In the genomic region with DNA sequence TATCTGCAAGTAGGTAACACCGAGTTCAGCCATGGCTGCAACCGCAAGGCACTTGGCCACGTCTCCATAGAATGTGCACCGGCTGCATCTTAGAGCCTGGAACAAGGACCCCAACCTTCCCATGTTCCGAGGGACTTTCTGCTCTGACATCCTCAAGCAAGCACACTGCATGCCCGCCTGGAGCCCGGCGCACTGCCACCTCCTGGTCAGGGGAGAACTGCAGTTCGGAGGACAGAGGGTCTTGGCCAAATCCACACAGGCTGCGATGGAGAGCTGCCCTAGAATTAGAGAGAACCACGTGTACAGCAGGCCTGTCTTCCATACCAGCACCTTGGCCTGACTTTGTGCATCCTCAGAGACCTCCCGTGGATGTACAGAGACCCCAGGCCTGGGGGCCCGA, we compare ENCODE assay signal across 8 mouse cellular contexts. TPM values are rescaled to one million over a fixed set of nuclear protein-coding genes. Genes with fewer than 3 reads are reported as not detected.
DNase-seq lines count a peak whose midpoint lies in the region; ATAC-seq and TF ChIP-seq lines count a peak whose summit lies in the region.

No protein-coding gene starts in this region.

- H3K9ac ChIP-seq in kidney, embryonic 14.5 days (ENCODE audit: low read depth, low read length) = no peak overlapping the region
- H3K9ac ChIP-seq in forebrain, postnatal 0 days = no peak overlapping the region

- no peaks in the 10 kb centered on the region for H3K9me3 ChIP-seq in kidney, embryonic 14.5 days (ENCODE audit: control insufficient read depth, low read length)
- H3K9me3 ChIP-seq in E14TG2a.4 (ENCODE audit: low read length) = peaks cover 41% of the 10 kb centered on the region
- H3K9me3 ChIP-seq in forebrain, postnatal 0 days (ENCODE audit: low read length) = no peaks in the 10 kb centered on the region

- peak; percentile 58; the same call in 1 of the 2 replicates for ATAC-seq in kidney, embryonic 14.5 days (ENCODE audit: low FRiP score, low TSS enrichment)
- ATAC-seq in forebrain, postnatal 0 days = peak; percentile 71
- no peak for ATAC-seq in inflammation-experienced regulatory T-cells, adult 6 months

- H3K4me2 ChIP-seq in kidney, embryonic 14.5 days (replicated peaks; ENCODE audit: low read depth, low read length) = no peak overlapping the region
- no peak overlapping the region for H3K4me2 ChIP-seq in forebrain, postnatal 0 days (ENCODE audit: low read depth)

- no peaks in the 10 kb centered on the region; the same call in 1 of the 2 replicates for H3K4me1 ChIP-seq in kidney, embryonic 14.5 days (ENCODE audit: control insufficient read depth, insufficient read depth, low read length)
- H3K4me1 ChIP-seq in E14TG2a.4 (replicated peaks; ENCODE audit: low read depth, low read length) = peaks cover 8% of the 10 kb centered on the region
- no peaks in the 10 kb centered on the region for H3K4me1 ChIP-seq in forebrain, postnatal 0 days (ENCODE audit: insufficient read depth)

- TF ChIP-seq CTCF in E14TG2a.4 (conservative IDR thresholded peaks at IDR 0.05; ENCODE audit: low read length) = peak; percentile 65
- peak; percentile 79 for TF ChIP-seq CTCF in forebrain, postnatal 0 days (IDR thresholded peaks at IDR 0.05; ENCODE audit: low read depth)

- WGBS in kidney, embryonic 14.5 days = 45% methylated on average over 13 of the region's 13 CpGs
- WGBS in forebrain, postnatal 0 days = 39% methylated on average over 13 of the region's 13 CpGs

- DNase-seq in kidney, adult 11 months = no peak
- peak; percentile 55 for DNase-seq in WW6 (ENCODE audit: low read depth, low spot score)
- DNase-seq in forebrain, postnatal 0 days = peak; percentile 46
- peak; percentile 65 for DNase-seq in lung, postnatal 10 days
- peak; percentile 51 for DNase-seq in splenic B cell, adult 2 months (ENCODE audit: low read depth, low spot score)

- H3K36me3 ChIP-seq in kidney, embryonic 14.5 days (ENCODE audit: control insufficient read depth, insufficient read depth, low read length) = no peaks in the 10 kb centered on the region
- H3K36me3 ChIP-seq in E14TG2a.4 (ENCODE audit: insufficient read depth, low read length) = no peaks in the 10 kb centered on the region
- H3K36me3 ChIP-seq in forebrain, postnatal 0 days (ENCODE audit: insufficient read depth) = no peaks in the 10 kb centered on the region
- H3K36me3 ChIP-seq in splenic B cell, adult 2 months (ENCODE audit: control insufficient read depth, insufficient read depth, low read length, poor library complexity, severe bottlenecking) = no peaks in the 10 kb centered on the region

- H3K27me3 ChIP-seq in kidney, embryonic 14.5 days (ENCODE audit: control insufficient read depth, insufficient read depth, low read length) = no peaks in the 10 kb centered on the region
- H3K27me3 ChIP-seq in E14TG2a.4 (ENCODE audit: insufficient read depth, low read length) = no peaks in the 10 kb centered on the region
- no peaks in the 10 kb centered on the region for H3K27me3 ChIP-seq in forebrain, postnatal 0 days (ENCODE audit: insufficient read depth, low read length)
- no peaks in the 10 kb centered on the region for H3K27me3 ChIP-seq in splenic B cell, adult 2 months (ENCODE audit: control insufficient read depth, insufficient read depth, low read length, poor library complexity, severe bottlenecking)

- no peak overlapping the region for H3K4me3 ChIP-seq in kidney, embryonic 14.5 days (ENCODE audit: low read length)
- H3K4me3 ChIP-seq in E14TG2a.4 (replicated peaks; ENCODE audit: low read length) = peak overlapping the region; percentile 62
- no peak overlapping the region for H3K4me3 ChIP-seq in forebrain, postnatal 0 days (ENCODE audit: low read depth, low read length)

- no peak overlapping the region; the same call in 1 of the 2 replicates for H3K27ac ChIP-seq in kidney, embryonic 14.5 days (ENCODE audit: low read depth, low read length)
- H3K27ac ChIP-seq in forebrain, postnatal 0 days (ENCODE audit: low read depth, low read length) = no peak overlapping the region

RNA-seq across cellular contexts. Expression of gene Il12a, which starts 29.8 kb away (rescaled TPM):
- polyA plus RNA-seq in kidney, embryonic 14.5 days (2014; fragmentation: Nextera tagmentation; extraction: Ambion mirVana) = 0.20 and 0.47 TPM in 2 replicates
- total RNA-seq in forebrain, postnatal 0 days (2014; rRNA removed) = 0.23 TPM in 1 of 2 replicates, not detected in the other
- 0.40 TPM in 1 of 2 replicates, not detected in the other for polyA plus RNA-seq in forebrain, postnatal 0 days (2015; fragmentation: Nextera tagmentation; extraction: Ambion mirVana)
- polyA plus RNA-seq in inflammation-experienced regulatory T-cells, adult 6 months (2017; shearing (Covaris generic)) = under 1 TPM in 1 of 3 experiments, not detected in 2; 0.59 TPM
